ENCODE assay signal across 8 mouse cellular contexts in the genomic region with DNA sequence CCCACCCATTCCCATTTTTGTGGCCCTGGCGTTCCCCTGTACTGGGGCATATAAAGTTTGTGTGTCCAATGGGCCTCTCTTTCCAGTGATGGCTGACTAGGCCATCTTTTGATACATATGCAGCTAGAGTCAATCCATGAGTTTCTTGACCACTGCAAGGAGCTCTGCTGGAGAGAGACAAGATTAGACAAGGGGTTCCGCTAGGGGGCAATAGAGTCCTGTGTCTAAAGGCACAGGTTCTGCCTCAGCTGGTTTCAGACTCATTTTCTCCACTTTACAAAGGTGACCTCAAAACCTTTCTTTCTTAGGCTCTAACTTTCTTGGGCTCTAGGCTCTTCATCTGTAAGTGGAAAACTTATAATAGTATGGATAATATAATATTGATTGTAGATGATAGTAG. TPM values are rescaled to one million over a fixed set of nuclear protein-coding genes. Genes with fewer than 3 reads are reported as not detected.
DNase-seq lines count a peak whose midpoint lies in the region; ATAC-seq and TF ChIP-seq lines count a peak whose summit lies in the region.
"Not testable (repeated sequence)": the region's sequence is repeated elsewhere in the genome, so short reads cannot be mapped to it uniquely, and the experiment has no call there.

No protein-coding gene starts in this region.

- 9% methylated on average over 2 of the region's 2 CpGs for WGBS in heart, adult 2 months
- WGBS in kidney, postnatal 0 days, result 17% methylated on average over 2 of the region's 2 CpGs

- intact Hi-C loops in heart, adult 2 months (cut with DNase I), result loop anchor here (1.0 kb wide), 1 partner anchor 54 kb away; no protein-coding TSS in a partner anchor

- ATAC-seq in kidney, postnatal 0 days (replicated peaks; ENCODE audit: low FRiP score, low read depth), result peak; percentile 43; the same call in 1 of the 2 replicates
- peak; percentile 76; the same call in 1 of the 2 replicates for ATAC-seq in monocyte, adult 5-6 weeks (replicated peaks; ENCODE audit: insufficient number of reproducible peaks, low FRiP score, low TSS enrichment, poor library complexity, severe bottlenecking)

- not testable (repeated sequence) for H3K4me2 ChIP-seq in kidney, postnatal 0 days (ENCODE audit: low read length)

- not testable (repeated sequence) for H3K4me1 ChIP-seq in heart, adult 2 months (ENCODE audit: control insufficient read depth, insufficient read depth, low read length); kidney, postnatal 0 days (replicated peaks; ENCODE audit: insufficient read depth, low read length)

- H3K9me3 ChIP-seq in kidney, postnatal 0 days (replicated peaks; ENCODE audit: low read length), result not testable (repeated sequence)

- DNase-seq in B cell, adult 2 months, result peak; percentile 88 to 90
- peak; percentile 82 for DNase-seq in adrenal gland, postnatal 14 days
- DNase-seq in embryo, embryonic 11 days, result peak; percentile 89
- DNase-seq in heart, adult 2 months, result peak; percentile 59 to 65
- DNase-seq in kidney, postnatal 0 days (ENCODE audit: low spot score), result peak; percentile 88
- DNase-seq in liver, result peak; percentile 68
- DNase-seq in spleen, postnatal 14 days (ENCODE audit: low spot score in 2 of 2), result peak; percentile 31 to 75

- not testable (repeated sequence) for TF ChIP-seq EP300 in heart, adult 2 months (IDR thresholded peaks at IDR 0.05; ENCODE audit: insufficient read depth, low read depth, low read length)

- not testable (repeated sequence) for TF ChIP-seq POLR2A in heart, adult 2 months (IDR thresholded peaks at IDR 0.05; ENCODE audit: insufficient read depth, low read depth, low read length)

- not testable (repeated sequence) for H3K9ac ChIP-seq in heart, adult 2 months (ENCODE audit: low read depth, low read length); kidney, postnatal 0 days (ENCODE audit: low read depth, low read length)

- not testable (repeated sequence) for H3K4me3 ChIP-seq in heart, adult 2 months; kidney, postnatal 0 days (replicated peaks; ENCODE audit: low read depth, low read length)

- not testable (repeated sequence) for H3K27me3 ChIP-seq in heart, adult 2 months (ENCODE audit: control insufficient read depth, insufficient read depth, low read length); kidney, postnatal 0 days (ENCODE audit: insufficient read depth, low read length)

- not testable (repeated sequence) for H3K27ac ChIP-seq in heart, adult 2 months; kidney, postnatal 0 days

- not testable (repeated sequence) for H3K36me3 ChIP-seq in heart, adult 2 months (ENCODE audit: control insufficient read depth, insufficient read depth, low read length); kidney, postnatal 0 days (ENCODE audit: insufficient read depth, low read length)

- peak; percentile 82 for TF ChIP-seq CTCF in heart, adult 2 months (IDR thresholded peaks at IDR 0.05)
- peak; percentile 83 for TF ChIP-seq CTCF in kidney, postnatal 0 days (IDR thresholded peaks at IDR 0.05; ENCODE audit: low read depth)

- H3K79me2 ChIP-seq in heart, adult 2 months (replicated peaks; ENCODE audit: control insufficient read depth, insufficient read depth, low read length), result not testable (repeated sequence)

RNA-seq across cellular contexts. Expression of gene Ubac2, which starts 13.3 kb away (rescaled TPM):
- total RNA-seq in adrenal gland, postnatal 14 days (2021), result 30.3 and 34.4 TPM in 2 replicates
- 10 to 100 TPM; 30.4 to 31.9 TPM for total RNA-seq in heart, adult 2 months (2021)
- polyA plus RNA-seq in heart, adult 2 months (2012; rRNA removed), result 37.0 and 43.9 TPM in 2 replicates
- 70.2 and 78.9 TPM in 2 replicates for polyA plus RNA-seq in kidney, postnatal 0 days (2015; fragmentation: Nextera tagmentation; extraction: Ambion mirVana)
- total RNA-seq in monocyte, adult 5-6 weeks (2017), result 25.2 to 53.9 TPM (median 36.5 TPM) in 3 replicates

RNA-seq across cellular contexts. Expression of gene Gpr18, which starts 50.4 kb away (rescaled TPM):
- 0.67 and 5.2 TPM in 2 replicates for total RNA-seq in adrenal gland, postnatal 14 days (2021)
- total RNA-seq in heart, adult 2 months (2021), result under 1 TPM; 0.16 to 0.43 TPM
- polyA plus RNA-seq in heart, adult 2 months (2012; rRNA removed), result 0.53 and 2.2 TPM in 2 replicates
- polyA plus RNA-seq in kidney, postnatal 0 days (2015; fragmentation: Nextera tagmentation; extraction: Ambion mirVana), result 0.08 and 0.11 TPM in 2 replicates
- 31.4 to 45.9 TPM (median 34.6 TPM) in 3 replicates for total RNA-seq in monocyte, adult 5-6 weeks (2017)
